Mouse (Mus musculus) megakaryocyte-erythroid progenitor cell, adult 5-6 weeks (primary cell): Measurements from ENCODE around the gene Olfr395. TPM values are rescaled to one million over a fixed set of nuclear protein-coding genes. Genes with fewer than 3 reads are reported as not detected.
"Not testable (repeated sequence)": the region's sequence is repeated elsewhere in the genome, so short reads cannot be mapped to it uniquely, and the experiment has no call there.

Experiments used
- ATAC-seq: replicated peaks from 2 replicates; pipeline ENCODE4 v1.8.0; 2016; ENCODE audit warnings: mild to moderate bottlenecking, inconsistent platforms; ENCODE audit not compliant: severe bottlenecking, poor library complexity, low FRiP score, low TSS enrichment
- total RNA-seq, 2 experiments: library from RNA; stranded (forward) in 1 of 2; stranded (reverse) in 1 of 2; fragments of 200-1000, 215-1000 nt in 1 of 2; fragments of >200 nt in 1 of 2; fragmentation: Nextera tagmentation in 1 of 2; gene quantifications; 2 replicates each; pipeline ENCODE4 v1.2.3; 2014 to 2017

The Olfr395 gene
- total RNA-seq (2014; fragmentation: Nextera tagmentation) (not detected in 2 replicates), total RNA-seq (2017) (not detected in 2 replicates)

DNA sequence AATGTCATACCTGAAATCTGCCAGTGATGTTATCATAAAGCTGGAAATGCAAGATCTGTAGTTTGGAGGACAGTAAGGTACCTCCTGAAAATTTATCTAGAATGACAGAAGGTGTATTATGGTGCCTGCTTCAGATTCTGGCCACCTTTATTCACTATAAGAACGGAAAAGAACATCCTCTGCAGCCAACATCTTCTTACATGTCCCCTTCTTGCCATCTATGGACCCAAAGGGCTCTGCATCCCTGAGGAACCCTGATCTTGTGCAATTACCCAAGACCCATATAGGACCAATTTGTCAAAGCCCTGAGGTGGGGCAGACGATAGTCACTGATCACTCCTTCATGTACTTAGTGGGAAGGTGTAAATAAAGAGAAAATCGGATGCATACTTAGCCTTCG, at the start of gene Olfr395:
Olfr395 (minus strand) TSS at position 101 of the 400 bp plus-strand sequence.
- not testable (repeated sequence) for ATAC-seq

DNA sequence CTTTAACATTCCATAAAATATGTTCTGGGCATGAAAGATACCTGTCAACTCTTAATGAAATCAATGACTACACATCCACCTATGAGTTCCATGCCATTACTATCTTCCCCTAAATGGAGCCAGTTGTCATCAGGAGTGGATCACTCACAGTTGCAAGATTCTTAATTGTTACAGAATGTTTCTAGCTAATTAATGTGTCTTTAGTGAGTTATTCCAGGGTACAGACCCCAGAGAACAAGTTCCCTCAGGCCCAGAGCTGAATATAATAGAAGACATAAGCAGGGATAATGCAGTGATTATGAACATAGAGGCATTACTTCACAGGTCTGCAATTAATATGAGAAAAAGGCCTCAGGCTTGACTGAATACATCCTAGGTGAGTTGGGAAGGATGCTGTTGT, 27.3 kb upstream of the Olfr395 start, which contains the start of gene Olfr23:
Olfr23 (plus strand) TSS at position 301 of the 400 bp plus-strand sequence.
- ATAC-seq = no peak

DNA sequence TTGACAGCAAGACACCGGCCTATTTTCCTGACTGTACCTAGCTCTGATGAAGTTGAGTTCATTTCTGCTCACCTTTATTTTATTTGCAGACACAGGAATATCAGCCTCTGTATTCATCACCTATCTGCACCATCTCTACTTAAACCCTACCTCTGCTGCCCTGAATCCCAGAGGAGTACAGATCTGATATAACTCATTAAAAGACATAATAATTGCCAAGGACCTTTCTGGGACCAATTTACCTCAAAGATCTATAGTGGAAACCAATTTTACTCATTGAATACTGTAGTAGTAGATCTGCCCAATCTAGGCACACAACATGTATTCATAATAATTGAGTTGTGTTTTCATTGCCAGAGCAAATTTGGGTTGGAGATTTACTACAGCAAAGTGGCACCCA, 18.4 kb downstream of the Olfr395 start, which contains the start of gene Olfr394:
Olfr394 (minus strand) TSS at position 101 of the 400 bp plus-strand sequence.
- no peak for ATAC-seq

Other genes with a start within 250 kb of the Olfr395 start
- not detected in 2 replicates for gene Zfp735, start 220.5 kb downstream of the Olfr395 start, total RNA-seq (2014; fragmentation: Nextera tagmentation)
- gene Zfp735, start 220.5 kb downstream of the Olfr395 start, total RNA-seq (2017) = not detected in 2 replicates
- gene Olfr389, start 128.6 kb downstream of the Olfr395 start, total RNA-seq (2014; fragmentation: Nextera tagmentation) = not detected in 2 replicates
- not detected in 2 replicates for gene Olfr389, start 128.6 kb downstream of the Olfr395 start, total RNA-seq (2017)
- not detected in 2 replicates for gene Olfr390, start 126.3 kb downstream of the Olfr395 start, total RNA-seq (2014; fragmentation: Nextera tagmentation)
- gene Olfr390, start 126.3 kb downstream of the Olfr395 start, total RNA-seq (2017) = not detected in 2 replicates
- gene Olfr391-ps, start 106.2 kb downstream of the Olfr395 start, total RNA-seq (2014; fragmentation: Nextera tagmentation) = not detected in 2 replicates
- not detected in 2 replicates for gene Olfr391-ps, start 106.2 kb downstream of the Olfr395 start, total RNA-seq (2017)
- gene Olfr392, start 92.2 kb downstream of the Olfr395 start, total RNA-seq (2014; fragmentation: Nextera tagmentation) = not detected in 2 replicates
- gene Olfr392, start 92.2 kb downstream of the Olfr395 start, total RNA-seq (2017) = not detected in 2 replicates
- not detected in 2 replicates for gene Olfr393, start 57.8 kb downstream of the Olfr395 start, total RNA-seq (2014; fragmentation: Nextera tagmentation)
- not detected in 2 replicates for gene Olfr393, start 57.8 kb downstream of the Olfr395 start, total RNA-seq (2017)
- gene Olfr394, start 18.5 kb downstream of the Olfr395 start, total RNA-seq (2014; fragmentation: Nextera tagmentation) = not detected in 2 replicates
- not detected in 2 replicates for gene Olfr394, start 18.5 kb downstream of the Olfr395 start, total RNA-seq (2017)
- gene Olfr23, start 27.4 kb upstream of the Olfr395 start, total RNA-seq (2014; fragmentation: Nextera tagmentation) = not detected in 2 replicates
- gene Olfr23, start 27.4 kb upstream of the Olfr395 start, total RNA-seq (2017) = not detected in 2 replicates
- gene Olfr397, start 51.5 kb upstream of the Olfr395 start, total RNA-seq (2014; fragmentation: Nextera tagmentation) = not detected in 2 replicates
- not detected in 2 replicates for gene Olfr397, start 51.5 kb upstream of the Olfr395 start, total RNA-seq (2017)
- not detected in 2 replicates for gene Olfr398, start 81.1 kb upstream of the Olfr395 start, total RNA-seq (2014; fragmentation: Nextera tagmentation)
- not detected in 2 replicates for gene Olfr398, start 81.1 kb upstream of the Olfr395 start, total RNA-seq (2017)
- gene Olfr139, start 147.3 kb upstream of the Olfr395 start, total RNA-seq (2014; fragmentation: Nextera tagmentation) = not detected in 2 replicates
- gene Olfr139, start 147.3 kb upstream of the Olfr395 start, total RNA-seq (2017) = not detected in 2 replicates
- gene Olfr399, start 147.3 kb upstream of the Olfr395 start, total RNA-seq (2014; fragmentation: Nextera tagmentation) = not detected in 2 replicates
- gene Olfr399, start 147.3 kb upstream of the Olfr395 start, total RNA-seq (2017) = not detected in 2 replicates
- not detected in 2 replicates for gene Zfp616, start 160.7 kb upstream of the Olfr395 start, total RNA-seq (2014; fragmentation: Nextera tagmentation)
- not detected in 2 replicates for gene Zfp616, start 160.7 kb upstream of the Olfr395 start, total RNA-seq (2017)
- gene Olfr401, start 204.4 kb upstream of the Olfr395 start, total RNA-seq (2014; fragmentation: Nextera tagmentation) = not detected in 2 replicates
- not detected in 2 replicates for gene Olfr401, start 204.4 kb upstream of the Olfr395 start, total RNA-seq (2017)
- not detected in 2 replicates for gene Olfr402, start 244.2 kb upstream of the Olfr395 start, total RNA-seq (2014; fragmentation: Nextera tagmentation)
- not detected in 2 replicates for gene Olfr402, start 244.2 kb upstream of the Olfr395 start, total RNA-seq (2017)